Mouse (Mus musculus) adrenal gland, postnatal 4 days (tissue): ENCODE data around the gene Adcy3. TPM values are rescaled to one million over a fixed set of nuclear protein-coding genes. Genes with fewer than 3 reads are reported as not detected.
A peak's percentile ranks its signal among the peaks of the same experiment; 100 is the strongest.

ENCODE experiments used
- DNase-seq, 2 experiments: peaks; one replicate each; pipeline ENCODE4 v3.0.0; 2021 to 2022; ENCODE audit warnings: low spot score in 2 of 2, mixed read lengths in 2 of 2
- total RNA-seq, 2 experiments: library from RNA; stranded (reverse); gene quantifications; 2 replicates each; pipeline ENCODE4 v1.2.3; 2021

The Adcy3 gene
- total RNA-seq, 2 experiments from 2014 or later: 25.8 to 26.8 TPM

- DNase-seq: no peak
Measured at GRCm38 (mm10) chr12:4179671-4180233, 46.8 kb downstream of the Adcy3 start.

DNA sequence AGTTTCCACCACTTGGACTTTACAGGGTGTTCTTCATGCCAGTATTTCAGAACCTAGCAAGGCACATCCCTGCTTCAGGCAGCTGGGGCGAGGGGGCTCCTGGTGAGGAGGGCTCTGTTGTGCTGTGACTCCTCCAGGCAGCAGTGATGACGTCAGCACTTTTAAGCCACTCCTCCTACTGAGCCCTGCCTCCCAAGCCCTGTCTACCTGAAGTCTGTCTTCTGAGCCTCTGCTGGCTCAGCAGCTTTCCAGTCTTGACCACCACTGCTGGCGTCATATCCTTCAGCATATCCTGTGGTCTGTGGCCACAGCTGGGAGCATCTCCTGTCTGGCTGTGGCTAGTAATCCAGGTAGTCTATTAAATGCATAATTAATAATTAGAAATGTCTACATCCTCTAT lies 47.6 kb downstream of the Adcy3 start:
- no peak for DNase-seq

DNA sequence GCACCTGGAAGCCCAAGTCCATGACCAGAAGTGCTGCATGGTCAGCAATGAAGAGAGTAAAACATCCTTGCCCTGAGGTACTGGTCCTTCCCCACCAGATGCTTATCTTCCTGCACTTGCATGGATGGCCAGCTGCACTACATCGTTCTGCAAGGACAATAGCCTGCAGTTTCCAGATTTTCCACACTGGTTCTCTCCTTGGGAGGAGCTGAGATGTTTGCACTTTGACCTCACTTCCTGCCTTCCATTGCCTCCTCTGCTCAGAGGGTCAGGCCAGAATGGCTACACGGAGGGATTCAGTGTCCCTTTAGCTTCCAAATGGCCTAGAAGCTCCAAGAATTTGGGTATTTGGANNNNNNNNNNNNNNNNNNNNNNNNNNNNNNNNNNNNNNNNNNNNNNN lies 51.7 kb downstream of the Adcy3 start:
- DNase-seq: no peak

DNA sequence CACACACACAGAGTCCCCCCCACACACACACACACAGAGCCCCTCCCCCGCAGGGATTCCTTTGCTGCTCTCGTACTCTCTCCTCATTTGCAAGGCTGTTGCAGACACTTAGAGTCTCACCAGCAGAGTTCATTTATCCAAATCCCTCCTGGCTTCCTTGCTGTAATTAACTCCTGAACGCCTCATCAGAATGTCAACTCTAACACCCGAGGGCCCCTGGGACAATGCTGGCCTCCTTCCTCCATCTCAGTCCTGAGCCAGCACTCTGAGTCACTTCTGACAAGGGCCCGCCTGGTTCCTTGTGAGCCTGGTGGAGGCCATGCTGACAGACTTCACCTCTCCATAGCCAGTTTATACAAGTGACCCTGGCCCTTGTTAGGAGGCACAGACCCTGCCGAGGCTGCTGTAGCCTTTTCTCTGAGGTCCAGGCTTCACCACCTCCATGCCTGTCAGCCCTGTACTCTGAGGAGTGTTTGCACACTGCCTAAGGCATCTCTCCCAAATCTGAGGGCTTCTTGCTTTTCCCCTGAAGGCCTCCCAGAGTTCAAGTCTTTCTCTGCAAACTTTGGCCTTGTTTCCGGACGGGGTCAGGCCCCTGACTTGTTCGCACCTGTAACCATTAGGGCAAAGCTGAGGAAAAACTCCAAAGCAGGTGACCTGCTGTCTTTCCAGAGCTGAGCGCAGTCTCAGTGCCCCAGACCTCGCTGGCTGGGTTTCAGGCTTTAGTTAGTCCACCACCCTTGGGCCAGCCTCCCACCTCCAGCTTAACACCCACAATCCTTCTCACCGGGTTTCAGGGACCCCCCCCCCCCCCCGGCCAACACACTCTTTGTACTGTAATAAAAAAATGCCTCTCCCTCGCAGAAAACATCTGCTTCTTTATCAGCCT lies 55.5 kb downstream of the Adcy3 start:
- DNase-seq: no peak

DNA sequence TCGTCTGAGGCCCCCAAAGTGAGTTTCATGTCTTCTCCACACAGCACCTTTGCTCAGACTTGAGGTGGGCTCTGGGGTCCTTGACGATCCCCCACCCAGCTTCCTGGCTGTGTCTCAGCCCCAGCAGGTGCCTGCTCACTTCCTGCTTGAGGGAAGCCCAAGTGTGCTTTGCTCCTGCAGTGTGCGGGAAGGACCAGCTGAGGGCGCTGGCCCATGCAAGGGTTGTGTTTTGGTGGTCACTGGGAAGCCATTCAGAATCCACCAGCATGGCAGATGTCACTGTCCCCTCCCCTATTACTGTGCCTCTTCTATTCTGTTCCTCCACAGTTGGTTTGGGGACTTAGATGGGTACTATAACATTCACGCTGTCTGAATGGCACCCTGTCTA lies 56.2 kb downstream of the Adcy3 start:
- DNase-seq: no peak

- no peak for DNase-seq
Measured at GRCm38 (mm10) chr12:4192514-4192913, 59.6 kb downstream of the Adcy3 start.

GRCm38 (mm10) chr12:4193025-4193740 lies 60.3 kb downstream of the Adcy3 start:
- DNase-seq: no peak

GRCm38 (mm10) chr12:4194643-4195042 lies 61.7 kb downstream of the Adcy3 start:
- DNase-seq: no peak

GRCm38 (mm10) chr12:4198702-4199101 lies 65.8 kb downstream of the Adcy3 start:
- DNase-seq: no peak

- no peak for DNase-seq
Measured at GRCm38 (mm10) chr12:4199271-4199670, 66.4 kb downstream of the Adcy3 start.

GRCm38 (mm10) chr12:4201454-4202200 lies 68.7 kb downstream of the Adcy3 start:
- DNase-seq: no peak

DNA sequence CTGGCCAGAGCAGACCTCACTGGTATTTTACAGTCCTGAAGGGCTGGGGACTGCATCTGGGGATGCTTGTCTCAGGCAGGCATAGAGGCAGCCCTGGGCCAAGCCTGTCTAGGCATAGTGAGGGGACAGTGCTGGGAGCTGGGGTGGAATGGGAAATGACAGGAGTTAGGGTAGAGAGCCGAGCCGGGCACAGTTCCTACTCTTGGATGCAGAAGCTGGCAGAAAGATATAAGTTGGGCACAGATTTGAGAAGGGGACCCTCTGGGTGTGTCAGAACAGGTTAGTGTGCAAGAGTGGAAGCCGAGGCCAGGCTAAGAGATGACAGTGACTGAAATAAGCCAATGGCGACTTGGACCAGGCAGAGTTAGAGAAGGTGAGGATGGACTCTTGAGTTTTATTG lies 69.3 kb downstream of the Adcy3 start:
- DNase-seq: no peak

- no peak for DNase-seq
Measured at GRCm38 (mm10) chr12:4206106-4206505, 73.2 kb downstream of the Adcy3 start.

GRCm38 (mm10) chr12:4208405-4209133 lies 75.7 kb downstream of the Adcy3 start:
- DNase-seq: no peak

DNA sequence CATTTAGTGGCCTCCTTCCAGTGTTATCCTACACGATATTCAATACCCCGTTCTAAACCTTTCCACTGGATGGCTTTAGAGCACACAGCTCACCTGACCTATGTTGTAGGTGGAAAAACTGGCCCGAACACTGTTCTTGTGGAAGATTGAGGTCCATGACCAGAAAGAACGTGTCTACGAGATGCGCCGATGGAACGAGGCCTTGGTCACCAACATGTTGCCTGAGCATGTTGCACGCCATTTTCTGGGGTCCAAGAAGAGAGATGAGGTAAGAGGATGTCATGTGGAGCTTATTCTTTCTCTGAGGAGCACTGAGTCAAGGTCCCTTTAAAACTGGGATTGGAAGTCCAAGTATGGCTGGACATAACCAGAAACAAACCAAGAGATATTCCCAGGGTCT lies 76.3 kb downstream of the Adcy3 start:
- DNase-seq: no peak

GRCm38 (mm10) chr12:4211174-4211573 lies 78.3 kb downstream of the Adcy3 start:
- no peak for DNase-seq

DNA sequence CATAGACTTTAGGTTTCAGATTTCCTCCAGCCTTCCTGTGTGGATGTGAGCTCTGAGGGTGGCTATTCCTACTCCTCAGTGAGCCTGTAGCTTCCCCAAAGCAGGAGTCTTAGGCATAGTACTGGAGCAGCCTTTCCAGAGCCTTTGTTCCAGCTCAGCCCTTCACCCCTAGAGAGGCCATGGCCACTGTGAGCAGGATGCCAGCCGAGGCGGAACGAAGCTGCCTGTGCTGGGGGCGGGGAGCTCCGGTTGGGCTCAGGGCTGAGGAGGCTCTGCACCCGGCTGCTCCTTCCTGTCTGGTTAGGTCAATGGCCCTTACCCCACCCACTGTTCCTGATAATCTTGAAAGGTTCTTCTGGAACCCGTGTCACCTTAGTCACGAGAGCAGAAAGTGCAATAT lies 80.0 kb downstream of the Adcy3 start:
- DNase-seq: no peak

- no peak for DNase-seq
Measured at GRCm38 (mm10) chr12:4230156-4230555, 97.3 kb downstream of the Adcy3 start.

- DNase-seq: no peak
Measured at GRCm38 (mm10) chr12:4232777-4233176, 99.9 kb downstream of the Adcy3 start.

- DNase-seq: peak; percentile 76 to 90
Measured at GRCm38 (mm10) chr12:4233572-4234508, 100.9 kb downstream of the Adcy3 start, which contains the start of the genes Ptrhd1 and Cenpo. TSS of gene Ptrhd1 (plus strand) at chr12:4234027. TSS of gene Cenpo (minus strand) at chr12:4234294.
